ENCODE assay signal across 32 mouse cellular contexts in genomic region chr17:28981081-28981480, GRCm38 (mm10). TPM values are rescaled to one million over a fixed set of nuclear protein-coding genes. Genes with fewer than 3 reads are reported as not detected.
A peak's percentile ranks its signal among the peaks of the same experiment; 100 is the strongest.
DNase-seq lines count a peak whose midpoint lies in the region; ATAC-seq and TF ChIP-seq lines count a peak whose summit lies in the region.
"Had no signal": no experiment of that assay in that cellular context is flagged by ENCODE, and none has a peak within 500 bp of the region (broad histone marks: within the 10 kb centered on the region; RNA-seq: fewer than 3 reads in every experiment).

No protein-coding gene starts in this region.

- no peaks in the 10 kb centered on the region for H3K9me3 ChIP-seq in forebrain, postnatal 0 days (ENCODE audit: low read length)
- no peaks in the 10 kb centered on the region for H3K9me3 ChIP-seq in forebrain, embryonic 11.5 days (ENCODE audit: control insufficient read depth, low read length)
- no peaks in the 10 kb centered on the region for H3K9me3 ChIP-seq in liver, embryonic 12.5 days (replicated peaks)
- H3K9me3 ChIP-seq in liver, postnatal 0 days (ENCODE audit: low read length), result no peaks in the 10 kb centered on the region
- no peaks in the 10 kb centered on the region for H3K9me3 ChIP-seq in ES-E14 (ENCODE audit: control insufficient read depth, insufficient read depth, low read depth, low read length)
- no peaks in the 10 kb centered on the region for H3K9me3 ChIP-seq in embryonic facial prominence, embryonic 14.5 days (ENCODE audit: control insufficient read depth, low read length)
- H3K9me3 ChIP-seq in hindbrain, postnatal 0 days (ENCODE audit: low read length), result no peaks in the 10 kb centered on the region
- H3K9me3 ChIP-seq in stomach, postnatal 0 days (ENCODE audit: control insufficient read depth, low read length), result no peaks in the 10 kb centered on the region
- H3K9me3 ChIP-seq: heart, embryonic 13.5 days; midbrain, embryonic 13.5 days; neural tube, embryonic 13.5 days had no signal

- H3K9ac ChIP-seq in forebrain, postnatal 0 days, result no peak overlapping the region
- H3K9ac ChIP-seq in forebrain, embryonic 11.5 days (ENCODE audit: low read length), result no peak overlapping the region
- no peak overlapping the region for H3K9ac ChIP-seq in liver, embryonic 12.5 days
- no peak overlapping the region for H3K9ac ChIP-seq in liver, postnatal 0 days (replicated peaks)
- H3K9ac ChIP-seq in ES-E14 (ENCODE audit: insufficient read depth, low read depth, low read length, poor library complexity, severe bottlenecking), result no peak overlapping the region
- H3K9ac ChIP-seq in embryonic facial prominence, embryonic 14.5 days (ENCODE audit: low read depth, low read length), result no peak overlapping the region
- H3K9ac ChIP-seq in hindbrain, postnatal 0 days (replicated peaks; ENCODE audit: low read length), result no peak overlapping the region
- H3K9ac ChIP-seq in stomach, postnatal 0 days (ENCODE audit: low read length), result no peak overlapping the region
- H3K9ac ChIP-seq: heart, embryonic 13.5 days; hindbrain, embryonic 14.5 days; midbrain, embryonic 13.5 days; neural tube, embryonic 13.5 days had no signal

- DNase-seq in forebrain, postnatal 0 days, result no peak
- DNase-seq in forebrain, embryonic 11.5 days (ENCODE audit: low spot score), result no peak
- no peak for DNase-seq in liver, postnatal 0 days
- DNase-seq in ES-E14 (ENCODE audit: low read depth, low spot score), result peak; percentile 31
- DNase-seq in embryonic facial prominence, embryonic 14.5 days (ENCODE audit: low spot score), result peak; percentile 60
- DNase-seq in hindbrain, postnatal 0 days (ENCODE audit: low spot score), result no peak
- DNase-seq in stomach, postnatal 0 days (ENCODE audit: low spot score), result no peak
- DNase-seq: adrenal gland, adult 2 months; adrenal gland, postnatal 36 days; cerebellum, adult 9-11 months; embryo, embryonic 11 days; heart, postnatal 10 days; kidney, adult 11 months; layer of hippocampus, postnatal 36 days; left cerebral cortex, postnatal 4 days; lung, adult 18-20 months had no signal

- H3K36me3 ChIP-seq in forebrain, postnatal 0 days (ENCODE audit: insufficient read depth), result peaks cover 72% of the 10 kb centered on the region
- H3K36me3 ChIP-seq in forebrain, embryonic 11.5 days (ENCODE audit: control insufficient read depth, insufficient read depth, low read length), result peaks cover 4% of the 10 kb centered on the region; the same call in 1 of the 2 replicates
- peaks cover 87% of the 10 kb centered on the region for H3K36me3 ChIP-seq in liver, embryonic 12.5 days
- peaks cover 61% of the 10 kb centered on the region for H3K36me3 ChIP-seq in liver, postnatal 0 days (replicated peaks; ENCODE audit: insufficient read depth, low read length)
- peaks cover 34% of the 10 kb centered on the region for H3K36me3 ChIP-seq in ES-E14 (ENCODE audit: control insufficient read depth, insufficient read depth, low read length, poor library complexity, severe bottlenecking)
- peaks cover 81% of the 10 kb centered on the region for H3K36me3 ChIP-seq in embryonic facial prominence, embryonic 14.5 days (ENCODE audit: control insufficient read depth, insufficient read depth, low read length)
- H3K36me3 ChIP-seq in hindbrain, postnatal 0 days (ENCODE audit: insufficient read depth, low read length), result peaks cover 47% of the 10 kb centered on the region
- peaks cover 15% of the 10 kb centered on the region for H3K36me3 ChIP-seq in stomach, postnatal 0 days (ENCODE audit: control insufficient read depth, insufficient read depth, low read length)

- H3K4me2 ChIP-seq in forebrain, postnatal 0 days (ENCODE audit: low read depth), result no peak overlapping the region
- H3K4me2 ChIP-seq in forebrain, embryonic 11.5 days (ENCODE audit: low read depth, low read length, severe bottlenecking), result no peak overlapping the region
- no peak overlapping the region for H3K4me2 ChIP-seq in liver, embryonic 12.5 days
- no peak overlapping the region for H3K4me2 ChIP-seq in liver, postnatal 0 days (ENCODE audit: low read depth, low read length)
- no peak overlapping the region for H3K4me2 ChIP-seq in embryonic facial prominence, embryonic 14.5 days (ENCODE audit: low read depth, low read length)
- H3K4me2 ChIP-seq in hindbrain, postnatal 0 days (ENCODE audit: low read depth, low read length), result no peak overlapping the region
- H3K4me2 ChIP-seq in stomach, postnatal 0 days (replicated peaks; ENCODE audit: low read depth), result no peak overlapping the region
- H3K4me2 ChIP-seq: heart, embryonic 13.5 days; hindbrain, embryonic 14.5 days; midbrain, embryonic 13.5 days; neural tube, embryonic 13.5 days had no signal

- peak overlapping the region; percentile 50 for H3K27ac ChIP-seq in forebrain, postnatal 0 days (ENCODE audit: low read depth, low read length)
- no peak overlapping the region for H3K27ac ChIP-seq in forebrain, embryonic 11.5 days (ENCODE audit: low read depth, low read length)
- 0 out of 2 replicates have a peak overlapping the region, but pooled peaks have one; percentile 27 for H3K27ac ChIP-seq in liver, embryonic 12.5 days
- no peak overlapping the region for H3K27ac ChIP-seq in liver, postnatal 0 days (ENCODE audit: low read depth)
- peak overlapping the region; percentile 82 for H3K27ac ChIP-seq in ES-E14 (ENCODE audit: insufficient read depth, low read depth, low read length, poor library complexity, severe bottlenecking)
- H3K27ac ChIP-seq in embryonic facial prominence, embryonic 14.5 days (replicated peaks; ENCODE audit: low read depth, low read length), result no peak overlapping the region
- no peak overlapping the region for H3K27ac ChIP-seq in hindbrain, postnatal 0 days
- H3K27ac ChIP-seq in stomach, postnatal 0 days (replicated peaks), result no peak overlapping the region; the same call in 1 of the 2 replicates
- H3K27ac ChIP-seq: heart, embryonic 13.5 days; hindbrain, embryonic 14.5 days; macrophage; midbrain, embryonic 13.5 days; neural tube, embryonic 13.5 days had no signal

- H3K27me3 ChIP-seq in forebrain, postnatal 0 days (ENCODE audit: insufficient read depth, low read length), result no peaks in the 10 kb centered on the region
- no peaks in the 10 kb centered on the region for H3K27me3 ChIP-seq in forebrain, embryonic 11.5 days (ENCODE audit: control insufficient read depth, insufficient read depth, low read length)
- no peaks in the 10 kb centered on the region for H3K27me3 ChIP-seq in liver, embryonic 12.5 days (replicated peaks)
- no peaks in the 10 kb centered on the region for H3K27me3 ChIP-seq in liver, postnatal 0 days (ENCODE audit: insufficient read depth, low read length)
- no peaks in the 10 kb centered on the region for H3K27me3 ChIP-seq in embryonic facial prominence, embryonic 14.5 days (replicated peaks; ENCODE audit: control insufficient read depth, insufficient read depth, low read length)
- H3K27me3 ChIP-seq in hindbrain, postnatal 0 days (ENCODE audit: insufficient read depth, low read length), result no peaks in the 10 kb centered on the region
- no peaks in the 10 kb centered on the region for H3K27me3 ChIP-seq in stomach, postnatal 0 days (ENCODE audit: control insufficient read depth, insufficient read depth, low read length)
- H3K27me3 ChIP-seq: heart, embryonic 13.5 days; midbrain, embryonic 13.5 days; neural tube, embryonic 13.5 days had no signal

- no peak overlapping the region for H3K4me3 ChIP-seq in forebrain, postnatal 0 days (ENCODE audit: low read depth, low read length)
- H3K4me3 ChIP-seq in forebrain, embryonic 11.5 days (ENCODE audit: low read depth, low read length), result no peak overlapping the region
- H3K4me3 ChIP-seq in liver, embryonic 12.5 days, result no peak overlapping the region
- H3K4me3 ChIP-seq in liver, postnatal 0 days (ENCODE audit: low read depth, low read length), result no peak overlapping the region
- H3K4me3 ChIP-seq in ES-E14 (ENCODE audit: insufficient read depth in 1 of 2, low read depth in 1 of 2, low read length in 2 of 2, poor library complexity in 1 of 2, severe bottlenecking in 1 of 2), result no peak overlapping the region
- H3K4me3 ChIP-seq in embryonic facial prominence, embryonic 14.5 days (ENCODE audit: low read depth, low read length), result no peak overlapping the region
- no peak overlapping the region for H3K4me3 ChIP-seq in hindbrain, postnatal 0 days (ENCODE audit: low read length)
- no peak overlapping the region for H3K4me3 ChIP-seq in stomach, postnatal 0 days (ENCODE audit: low read depth, low read length)
- H3K4me3 ChIP-seq: heart, embryonic 13.5 days; midbrain, embryonic 13.5 days; neural tube, embryonic 13.5 days had no signal

- no peak for TF ChIP-seq CTCF in forebrain, postnatal 0 days (IDR thresholded peaks at IDR 0.05; ENCODE audit: low read depth)
- no peak for TF ChIP-seq CTCF in liver, postnatal 0 days (IDR thresholded peaks at IDR 0.05; ENCODE audit: low read depth)
- TF ChIP-seq CTCF in hindbrain, postnatal 0 days (IDR thresholded peaks at IDR 0.05; ENCODE audit: low read depth), result no peak
- TF ChIP-seq CTCF in stomach, postnatal 0 days (IDR thresholded peaks at IDR 0.05; ENCODE audit: low read depth), result no peak

- peak; percentile 32 for ATAC-seq in forebrain, postnatal 0 days
- no peak for ATAC-seq in forebrain, embryonic 11.5 days (replicated peaks; ENCODE audit: low FRiP score)
- no peak for ATAC-seq in liver, embryonic 12.5 days
- ATAC-seq in liver, postnatal 0 days, result no peak
- no peak for ATAC-seq in embryonic facial prominence, embryonic 14.5 days (ENCODE audit: low read depth)
- ATAC-seq in hindbrain, postnatal 0 days, result no peak
- ATAC-seq in stomach, postnatal 0 days (ENCODE audit: low FRiP score, low TSS enrichment), result no peak
- ATAC-seq: activated CD4-positive, CD25-positive, alpha-beta regulatory T cell, adult 4 months; inflammation-experienced regulatory T-cells, adult 6 months; lung, postnatal 0 days; midbrain, embryonic 13.5 days had no signal

- TF ChIP-seq EP300 in liver, postnatal 0 days (IDR thresholded peaks at IDR 0.05; ENCODE audit: low read depth), result no peak
- no peak for TF ChIP-seq EP300 in stomach, postnatal 0 days (optimal IDR thresholded peaks at IDR 0.05)

- WGBS in forebrain, postnatal 0 days, result 63% methylated on average over 4 of the region's 4 CpGs
- 95% methylated on average over 4 of the region's 4 CpGs for WGBS in forebrain, embryonic 11.5 days
- WGBS in liver, embryonic 12.5 days (ENCODE audit: insufficient replicate concordance), result 86% methylated on average over 4 of the region's 4 CpGs
- WGBS in liver, postnatal 0 days (ENCODE audit: insufficient replicate concordance), result 83% methylated on average over 4 of the region's 4 CpGs
- WGBS in embryonic facial prominence, embryonic 14.5 days, result 69% methylated on average over 4 of the region's 4 CpGs
- 86% methylated on average over 4 of the region's 4 CpGs for WGBS in hindbrain, postnatal 0 days
- 62% methylated on average over 4 of the region's 4 CpGs for WGBS in stomach, postnatal 0 days

- no peaks in the 10 kb centered on the region for H3K4me1 ChIP-seq in forebrain, postnatal 0 days (ENCODE audit: insufficient read depth)
- H3K4me1 ChIP-seq in forebrain, embryonic 11.5 days (replicated peaks; ENCODE audit: control insufficient read depth, insufficient read depth, low read length), result no peaks in the 10 kb centered on the region
- 0 out of 2 replicates have a peak, but pooled peaks cover 3% of the 10 kb centered on the region for H3K4me1 ChIP-seq in liver, embryonic 12.5 days
- no peaks in the 10 kb centered on the region; the same call in none of the 2 replicates for H3K4me1 ChIP-seq in liver, postnatal 0 days (ENCODE audit: insufficient read depth)
- H3K4me1 ChIP-seq in ES-E14 (ENCODE audit: control insufficient read depth in 2 of 2, insufficient read depth in 2 of 2, low read length in 2 of 2, poor library complexity in 1 of 2), result peaks cover 11 to 15% of the 10 kb centered on the region in 2 experiments; a peak in 3 of 4 replicates
- no peaks in the 10 kb centered on the region for H3K4me1 ChIP-seq in embryonic facial prominence, embryonic 14.5 days (ENCODE audit: control insufficient read depth, insufficient read depth, low read length)
- H3K4me1 ChIP-seq in hindbrain, postnatal 0 days (ENCODE audit: insufficient read depth, low read length), result no peaks in the 10 kb centered on the region
- H3K4me1 ChIP-seq in stomach, postnatal 0 days (replicated peaks; ENCODE audit: control insufficient read depth, insufficient read depth), result no peaks in the 10 kb centered on the region
- H3K4me1 ChIP-seq: midbrain, embryonic 13.5 days; neural tube, embryonic 13.5 days had no signal

- in situ Hi-C loops in ES-E14 (cut with MboI; ENCODE audit: low sequenced_read_pairs in 2 of 2, unreplicated experiment in 2 of 2), result no loop called here

RNA-seq across cellular contexts. Expression of gene Stk38, which starts 26.7 kb away (rescaled TPM):
- total RNA-seq in forebrain, postnatal 0 days (2014; rRNA removed), result 49.0 and 58.8 TPM in 2 replicates
- 32.8 and 43.7 TPM in 2 replicates for polyA plus RNA-seq in forebrain, postnatal 0 days (2015; fragmentation: Nextera tagmentation; extraction: Ambion mirVana)
- 134 and 143 TPM in 2 replicates for polyA plus RNA-seq in forebrain, embryonic 11.5 days (2014; fragmentation: Nextera tagmentation; extraction: Ambion mirVana)
- polyA plus RNA-seq in liver, embryonic 12.5 days (2016; fragmentation: Nextera tagmentation; extraction: Ambion mirVana), result 56.7 and 58.2 TPM in 2 replicates
- polyA plus RNA-seq in liver, postnatal 0 days (2015; fragmentation: Nextera tagmentation; extraction: Ambion mirVana), result 32.6 and 34.5 TPM in 2 replicates
- 78.0 and 85.7 TPM in 2 replicates for total RNA-seq in ES-E14 (2012; rRNA removed)
- 87.0 and 88.7 TPM in 2 replicates for polyA plus RNA-seq in embryonic facial prominence, embryonic 14.5 days (2014; fragmentation: Nextera tagmentation; extraction: Ambion mirVana)
- total RNA-seq in hindbrain, postnatal 0 days (2014; rRNA removed), result 56.2 and 58.7 TPM in 2 replicates
- 52.7 and 60.8 TPM in 2 replicates for polyA plus RNA-seq in hindbrain, postnatal 0 days (2015; fragmentation: Nextera tagmentation; extraction: Ambion mirVana)
- polyA plus RNA-seq in stomach, postnatal 0 days (2015; fragmentation: Nextera tagmentation; extraction: Ambion mirVana), result 64.8 and 68.7 TPM in 2 replicates

RNA-seq across cellular contexts. Expression of gene Kctd20, which starts 29.3 kb away (rescaled TPM):
- 69.2 and 77.3 TPM in 2 replicates for total RNA-seq in forebrain, postnatal 0 days (2014; rRNA removed)
- 63.4 and 72.9 TPM in 2 replicates for polyA plus RNA-seq in forebrain, postnatal 0 days (2015; fragmentation: Nextera tagmentation; extraction: Ambion mirVana)
- polyA plus RNA-seq in forebrain, embryonic 11.5 days (2014; fragmentation: Nextera tagmentation; extraction: Ambion mirVana), result 112 and 116 TPM in 2 replicates
- polyA plus RNA-seq in liver, embryonic 12.5 days (2016; fragmentation: Nextera tagmentation; extraction: Ambion mirVana), result 87.0 and 92.4 TPM in 2 replicates
- polyA plus RNA-seq in liver, postnatal 0 days (2015; fragmentation: Nextera tagmentation; extraction: Ambion mirVana), result 38.6 and 39.5 TPM in 2 replicates
- total RNA-seq in ES-E14 (2012; rRNA removed), result 39.6 and 46.9 TPM in 2 replicates
- 79.0 and 90.7 TPM in 2 replicates for polyA plus RNA-seq in embryonic facial prominence, embryonic 14.5 days (2014; fragmentation: Nextera tagmentation; extraction: Ambion mirVana)
- 51.5 and 59.9 TPM in 2 replicates for total RNA-seq in hindbrain, postnatal 0 days (2014; rRNA removed)
- 62.9 and 64.1 TPM in 2 replicates for polyA plus RNA-seq in hindbrain, postnatal 0 days (2015; fragmentation: Nextera tagmentation; extraction: Ambion mirVana)
- 37.6 and 38.3 TPM in 2 replicates for polyA plus RNA-seq in stomach, postnatal 0 days (2015; fragmentation: Nextera tagmentation; extraction: Ambion mirVana)

RNA-seq across cellular contexts. Expression of gene Pxt1, which starts 37.4 kb away (rescaled TPM):
- not detected in 2 replicates for total RNA-seq in forebrain, postnatal 0 days (2014; rRNA removed)
- polyA plus RNA-seq in forebrain, postnatal 0 days (2015; fragmentation: Nextera tagmentation; extraction: Ambion mirVana), result not detected in 2 replicates
- polyA plus RNA-seq in forebrain, embryonic 11.5 days (2014; fragmentation: Nextera tagmentation; extraction: Ambion mirVana), result 0.28 TPM in 1 of 2 replicates, not detected in the other
- 0.51 and 0.73 TPM in 2 replicates for polyA plus RNA-seq in liver, embryonic 12.5 days (2016; fragmentation: Nextera tagmentation; extraction: Ambion mirVana)
- polyA plus RNA-seq in liver, postnatal 0 days (2015; fragmentation: Nextera tagmentation; extraction: Ambion mirVana), result 0.14 and 0.29 TPM in 2 replicates
- total RNA-seq in ES-E14 (2012; rRNA removed), result 0.36 and 1.4 TPM in 2 replicates
- polyA plus RNA-seq in embryonic facial prominence, embryonic 14.5 days (2014; fragmentation: Nextera tagmentation; extraction: Ambion mirVana), result not detected in 2 replicates
- not detected in 2 replicates for total RNA-seq in hindbrain, postnatal 0 days (2014; rRNA removed)
- not detected in 2 replicates for polyA plus RNA-seq in hindbrain, postnatal 0 days (2015; fragmentation: Nextera tagmentation; extraction: Ambion mirVana)
- polyA plus RNA-seq in stomach, postnatal 0 days (2015; fragmentation: Nextera tagmentation; extraction: Ambion mirVana), result 0.18 TPM in 1 of 2 replicates, not detected in the other
- total RNA-seq: adrenal gland, adult 2 months; adrenal gland, postnatal 36 days; gastrocnemius, adult 8-10 months; heart, postnatal 10 days; hematopoietic stem cell, adult 5-6 weeks; layer of hippocampus, postnatal 36 days; left cerebral cortex, postnatal 4 days; liver, adult 2 months; megakaryocyte-erythroid progenitor cell, adult 5-6 weeks had no signal
- polyA plus RNA-seq: frontal cortex, adult 2 months; hindbrain, embryonic 14.5 days; inflammation-experienced regulatory T-cells, adult 6 months; liver, adult 2 months; macrophage; midbrain, embryonic 13.5 days; neural tube, embryonic 13.5 days; small intestine, adult 2 months; stomach, embryonic 14.5 days had no signal

RNA-seq across cellular contexts. Expression of gene Srsf3, which starts 51.3 kb away (rescaled TPM):
- total RNA-seq in forebrain, postnatal 0 days (2014; rRNA removed), result 263 and 287 TPM in 2 replicates
- polyA plus RNA-seq in forebrain, postnatal 0 days (2015; fragmentation: Nextera tagmentation; extraction: Ambion mirVana), result 367 and 416 TPM in 2 replicates
- polyA plus RNA-seq in forebrain, embryonic 11.5 days (2014; fragmentation: Nextera tagmentation; extraction: Ambion mirVana), result 823 and 865 TPM in 2 replicates
- 372 and 377 TPM in 2 replicates for polyA plus RNA-seq in liver, embryonic 12.5 days (2016; fragmentation: Nextera tagmentation; extraction: Ambion mirVana)
- 163 and 166 TPM in 2 replicates for polyA plus RNA-seq in liver, postnatal 0 days (2015; fragmentation: Nextera tagmentation; extraction: Ambion mirVana)
- total RNA-seq in ES-E14 (2012; rRNA removed), result 317 and 391 TPM in 2 replicates
- polyA plus RNA-seq in embryonic facial prominence, embryonic 14.5 days (2014; fragmentation: Nextera tagmentation; extraction: Ambion mirVana), result 494 and 574 TPM in 2 replicates
- 139 and 147 TPM in 2 replicates for total RNA-seq in hindbrain, postnatal 0 days (2014; rRNA removed)
- 298 and 315 TPM in 2 replicates for polyA plus RNA-seq in hindbrain, postnatal 0 days (2015; fragmentation: Nextera tagmentation; extraction: Ambion mirVana)
- 279 and 305 TPM in 2 replicates for polyA plus RNA-seq in stomach, postnatal 0 days (2015; fragmentation: Nextera tagmentation; extraction: Ambion mirVana)

Comparison
In these comparisons a context has a peak if more than half of its experiments do, and no peak if none do; other contexts are left out.
1. H3K27ac ChIP-seq: peak in forebrain, postnatal 0 days (single experiment), liver, embryonic 12.5 days (single experiment) and ES-E14 (single experiment); none in forebrain, embryonic 11.5 days (single experiment), liver, postnatal 0 days (single experiment), embryonic facial prominence, embryonic 14.5 days (single experiment), hindbrain, postnatal 0 days (single experiment) and stomach, postnatal 0 days (single experiment).
2. DNase-seq: peak in ES-E14 (single experiment) and embryonic facial prominence, embryonic 14.5 days (single experiment); none in forebrain, postnatal 0 days (single experiment), forebrain, embryonic 11.5 days (single experiment), liver, postnatal 0 days (single experiment), hindbrain, postnatal 0 days (single experiment) and stomach, postnatal 0 days (single experiment).